Mouse (Mus musculus) large intestine, adult 2 months (tissue): ENCODE measurements around the gene Gnb3. TPM values are rescaled to one million over a fixed set of nuclear protein-coding genes. Genes with fewer than 3 reads are reported as not detected.
"Not testable (repeated sequence)": the region's sequence is repeated elsewhere in the genome, so short reads cannot be mapped to it uniquely, and the experiment has no call there.

Experiments used
- DNase-seq: peaks from one replicate; pipeline ENCODE4 v3.0.0-alpha.2; 2012; ENCODE audit warnings: low read depth, low spot score
- WGBS: fragments of 180-500 bp; shearing (Covaris S2); methylation state at CpG from one replicate; pipeline ENCODE4 v1.1.7; 2018; 5-methylcytosine and 5-hydroxymethylcytosine counted together
- polyA plus RNA-seq: library from polyadenylated mRNA; depleted of rRNA; stranded (reverse); fragments of >200 nt; gene quantifications from 2 replicates; pipeline ENCODE4 v1.2.3, GENCODE M21; 2012

Gene Gnb3
- polyA plus RNA-seq, 1 experiment: 0.12 TPM

GRCm38 (mm10) chr6:124820891-124821290 lies 19.2 kb downstream of the Gnb3 start:
- 90% methylated on average over 5 of the region's 5 CpGs for WGBS
- DNase-seq: no peak

- DNase-seq: no peak
Observed at GRCm38 (mm10) chr6:124817971-124818370, 22.1 kb downstream of the Gnb3 start.

GRCm38 (mm10) chr6:124817563-124817962 lies 22.5 kb downstream of the Gnb3 start:
- no peak for DNase-seq
- WGBS: 95% methylated on average over 8 of the region's 8 CpGs

More at GRCm38 (mm10) chr6:124817971-124818370, 22.1 kb downstream of the Gnb3 start:
- 84% methylated on average over 8 of the region's 8 CpGs for WGBS

GRCm38 (mm10) chr6:124817125-124817524 lies 22.9 kb downstream of the Gnb3 start:
- WGBS: 97% methylated on average over 11 of the region's 11 CpGs
- no peak for DNase-seq

GRCm38 (mm10) chr6:124816611-124817010 lies 23.5 kb downstream of the Gnb3 start:
- WGBS: 92% methylated on average over 4 of the region's 4 CpGs
- DNase-seq: no peak

GRCm38 (mm10) chr6:124814858-124815774 lies 25.0 kb downstream of the Gnb3 start:
- no peak for DNase-seq
- WGBS: 59% methylated on average over 9 of the region's 9 CpGs

GRCm38 (mm10) chr6:124814448-124814847 lies 25.6 kb downstream of the Gnb3 start:
- no peak for DNase-seq
- 26% methylated on average over 8 of the region's 8 CpGs for WGBS

- DNase-seq: no peak
Observed at GRCm38 (mm10) chr6:124813933-124814332, 26.1 kb downstream of the Gnb3 start, which contains the start of gene Tpi1. Gene Tpi1 (minus strand): TSS chr6:124814296.

GRCm38 (mm10) chr6:124813496-124813895 lies 26.6 kb downstream of the Gnb3 start:
- DNase-seq: no peak
- WGBS: under 1% methylated on average over 18 of the region's 18 CpGs

More at GRCm38 (mm10) chr6:124813933-124814332, 26.1 kb downstream of the Gnb3 start, which contains the start of gene Tpi1:
- WGBS: under 1% methylated on average over 22 of the region's 22 CpGs

GRCm38 (mm10) chr6:124812848-124813247 lies 27.2 kb downstream of the Gnb3 start:
- DNase-seq: no peak
- 14% methylated on average over 9 of the region's 9 CpGs for WGBS

- no peak for DNase-seq
- 66% methylated on average over 24 of the region's 24 CpGs for WGBS
Observed at GRCm38 (mm10) chr6:124811701-124812560, 28.1 kb downstream of the Gnb3 start.

GRCm38 (mm10) chr6:124811403-124811665 lies 28.7 kb downstream of the Gnb3 start:
- WGBS: 18% methylated on average over 4 of the region's 4 CpGs
- no peak for DNase-seq

GRCm38 (mm10) chr6:124810566-124811402 lies 29.3 kb downstream of the Gnb3 start:
- 73% methylated on average over 11 of the region's 11 CpGs for WGBS
- not testable (repeated sequence) for DNase-seq

- DNase-seq: no peak
Observed at GRCm38 (mm10) chr6:124809775-124810538, 30.1 kb downstream of the Gnb3 start.

GRCm38 (mm10) chr6:124809052-124809774 lies 30.9 kb downstream of the Gnb3 start:
- WGBS: under 1% methylated on average over 35 of the region's 35 CpGs
- no peak for DNase-seq

More at GRCm38 (mm10) chr6:124809775-124810538, 30.1 kb downstream of the Gnb3 start:
- WGBS: 50% methylated on average over 14 of the region's 14 CpGs

GRCm38 (mm10) chr6:124808358-124809012 lies 31.6 kb downstream of the Gnb3 start, which contains the start of gene Spsb2:
Gene Spsb2 (plus strand): TSS chr6:124808661.
- DNase-seq: no peak
- 1% methylated on average over 29 of the region's 29 CpGs for WGBS

GRCm38 (mm10) chr6:124807986-124808357 lies 32.1 kb downstream of the Gnb3 start:
- 46% methylated on average over 6 of the region's 6 CpGs for WGBS

GRCm38 (mm10) chr6:124807366-124807765 lies 32.7 kb downstream of the Gnb3 start:
- DNase-seq: no peak
- WGBS: 71% methylated on average over 4 of the region's 4 CpGs

More at GRCm38 (mm10) chr6:124807986-124808357, 32.1 kb downstream of the Gnb3 start:
- DNase-seq: no peak
